In genomic region chr4:32188752-32189415, GRCm38 (mm10) we compare ENCODE assay signal across 19 mouse cellular contexts. TPM values are rescaled to one million over a fixed set of nuclear protein-coding genes. Genes with fewer than 3 reads are reported as not detected.
DNase-seq lines count a peak whose midpoint lies in the region; ATAC-seq and TF ChIP-seq lines count a peak whose summit lies in the region.
"Had no signal": no experiment of that assay in that cellular context is flagged by ENCODE, and none has a peak within 500 bp of the region (broad histone marks: within the 10 kb centered on the region; RNA-seq: fewer than 3 reads in every experiment).

No protein-coding gene starts in this region.

- no peaks in the 10 kb centered on the region for H3K9me3 ChIP-seq in embryonic facial prominence, embryonic 14.5 days (ENCODE audit: control insufficient read depth, low read length)
- H3K9me3 ChIP-seq in embryonic facial prominence, embryonic 10.5 days: no peaks in the 10 kb centered on the region
- no peaks in the 10 kb centered on the region for H3K9me3 ChIP-seq in lung, embryonic 15.5 days
- H3K9me3 ChIP-seq in embryonic facial prominence, embryonic 15.5 days (replicated peaks): no peaks in the 10 kb centered on the region
- H3K9me3 ChIP-seq: hindbrain, embryonic 13.5 days; liver, embryonic 12.5 days; neural tube, embryonic 13.5 days; stomach, embryonic 15.5 days had no signal

- no peak for TF ChIP-seq POLR2A in lung, adult 2 months (IDR thresholded peaks at IDR 0.05; ENCODE audit: borderline replicate concordance, extremely low read depth, low read depth, low read length)
- TF ChIP-seq POLR2A in olfactory bulb, adult 2 months (IDR thresholded peaks at IDR 0.05; ENCODE audit: insufficient read depth, low read depth, low read length): no peak

- no peak overlapping the region for H3K9ac ChIP-seq in embryonic facial prominence, embryonic 14.5 days (ENCODE audit: low read depth, low read length)
- H3K9ac ChIP-seq in lung, embryonic 15.5 days: no peak overlapping the region
- H3K9ac ChIP-seq in embryonic facial prominence, embryonic 15.5 days: no peak overlapping the region
- H3K9ac ChIP-seq: hindbrain, embryonic 13.5 days; liver, embryonic 12.5 days; neural tube, embryonic 13.5 days; stomach, embryonic 15.5 days had no signal

- H3K27me3 ChIP-seq in embryonic facial prominence, embryonic 14.5 days (replicated peaks; ENCODE audit: control insufficient read depth, insufficient read depth, low read length): no peaks in the 10 kb centered on the region
- H3K27me3 ChIP-seq in embryonic facial prominence, embryonic 10.5 days (replicated peaks; ENCODE audit: low read depth, poor library complexity, severe bottlenecking): peaks cover 13% of the 10 kb centered on the region
- no peaks in the 10 kb centered on the region for H3K27me3 ChIP-seq in lung, embryonic 15.5 days
- no peaks in the 10 kb centered on the region for H3K27me3 ChIP-seq in embryonic facial prominence, embryonic 15.5 days
- H3K27me3 ChIP-seq: CH12.LX; hindbrain, embryonic 13.5 days; liver, embryonic 12.5 days; neural tube, embryonic 13.5 days; Patski; stomach, embryonic 15.5 days had no signal

- H3K36me3 ChIP-seq in embryonic facial prominence, embryonic 14.5 days (ENCODE audit: control insufficient read depth, insufficient read depth, low read length): no peaks in the 10 kb centered on the region
- H3K36me3 ChIP-seq in embryonic facial prominence, embryonic 10.5 days (replicated peaks): no peaks in the 10 kb centered on the region
- H3K36me3 ChIP-seq in lung, embryonic 15.5 days: no peaks in the 10 kb centered on the region
- H3K36me3 ChIP-seq in embryonic facial prominence, embryonic 15.5 days: no peaks in the 10 kb centered on the region
- H3K36me3 ChIP-seq: hindbrain, embryonic 13.5 days; liver, embryonic 12.5 days; neural tube, embryonic 13.5 days; stomach, embryonic 15.5 days had no signal

- no peak overlapping the region for H3K4me2 ChIP-seq in embryonic facial prominence, embryonic 14.5 days (ENCODE audit: low read depth, low read length)
- H3K4me2 ChIP-seq in lung, embryonic 15.5 days: no peak overlapping the region
- H3K4me2 ChIP-seq in embryonic facial prominence, embryonic 15.5 days (replicated peaks): no peak overlapping the region
- H3K4me2 ChIP-seq: hindbrain, embryonic 13.5 days; liver, embryonic 12.5 days; neural tube, embryonic 13.5 days; stomach, embryonic 15.5 days had no signal

- H3K4me3 ChIP-seq in embryonic facial prominence, embryonic 14.5 days (ENCODE audit: low read depth, low read length): no peak overlapping the region
- no peak overlapping the region for H3K4me3 ChIP-seq in embryonic facial prominence, embryonic 10.5 days
- no peak overlapping the region for H3K4me3 ChIP-seq in lung, embryonic 15.5 days
- H3K4me3 ChIP-seq in lung, adult 2 months (replicated peaks; ENCODE audit: extremely low read depth, low read depth, low read length): no peak overlapping the region
- H3K4me3 ChIP-seq in embryonic facial prominence, embryonic 15.5 days (replicated peaks): no peak overlapping the region
- H3K4me3 ChIP-seq in olfactory bulb, adult 2 months (ENCODE audit: insufficient read depth, low read depth, low read length): no peak overlapping the region
- H3K4me3 ChIP-seq: erythroblast, embryonic 14.5 days; hindbrain, embryonic 13.5 days; liver, embryonic 12.5 days; neural tube, embryonic 13.5 days; stomach, embryonic 15.5 days had no signal

- TF ChIP-seq CTCF in lung, adult 2 months (IDR thresholded peaks at IDR 0.05; ENCODE audit: insufficient read depth, low read length): no peak
- TF ChIP-seq CTCF in olfactory bulb, adult 2 months (IDR thresholded peaks at IDR 0.05; ENCODE audit: insufficient read depth, low read depth, low read length): no peak

- peak; percentile 49 for DNase-seq in embryonic facial prominence, embryonic 14.5 days (ENCODE audit: low spot score)
- DNase-seq in embryonic facial prominence, embryonic 10.5 days (ENCODE audit: low spot score): no peak
- no peak for DNase-seq in lung, adult 2 months
- no peak for DNase-seq in heart, postnatal 4 days
- DNase-seq in left cerebral cortex, adult 18-20 months (ENCODE audit: low spot score in 2 of 2): no peak
- DNase-seq: cerebellum, adult 11 months; heart, adult 18-20 months; kidney, postnatal 10 days had no signal

- H3K27ac ChIP-seq in embryonic facial prominence, embryonic 14.5 days (replicated peaks; ENCODE audit: low read depth, low read length): no peak overlapping the region
- H3K27ac ChIP-seq in embryonic facial prominence, embryonic 10.5 days (replicated peaks): no peak overlapping the region
- H3K27ac ChIP-seq in lung, embryonic 15.5 days: no peak overlapping the region
- no peak overlapping the region for H3K27ac ChIP-seq in embryonic facial prominence, embryonic 15.5 days (replicated peaks)
- peak overlapping the region; percentile 18; the same call in 1 of the 2 replicates for H3K27ac ChIP-seq in olfactory bulb, adult 2 months (ENCODE audit: insufficient read depth, low read depth, low read length)
- H3K27ac ChIP-seq: hindbrain, embryonic 13.5 days; liver, embryonic 12.5 days; neural tube, embryonic 13.5 days; stomach, embryonic 15.5 days had no signal

- H3K4me1 ChIP-seq in embryonic facial prominence, embryonic 14.5 days (ENCODE audit: control insufficient read depth, insufficient read depth, low read length): peaks cover 3% of the 10 kb centered on the region; the same call in 1 of the 2 replicates
- peaks cover 19% of the 10 kb centered on the region for H3K4me1 ChIP-seq in embryonic facial prominence, embryonic 10.5 days
- 0 out of 2 replicates have a peak, but pooled peaks cover 6% of the 10 kb centered on the region for H3K4me1 ChIP-seq in lung, embryonic 15.5 days
- H3K4me1 ChIP-seq in lung, adult 2 months (ENCODE audit: control insufficient read depth, insufficient read depth, low read length): no peaks in the 10 kb centered on the region
- H3K4me1 ChIP-seq in embryonic facial prominence, embryonic 15.5 days: no peaks in the 10 kb centered on the region
- peaks cover 4% of the 10 kb centered on the region for H3K4me1 ChIP-seq in olfactory bulb, adult 2 months (ENCODE audit: control insufficient read depth, insufficient read depth, low read length)
- H3K4me1 ChIP-seq: hindbrain, embryonic 13.5 days; neural tube, embryonic 13.5 days; stomach, embryonic 15.5 days had no signal

- ATAC-seq in embryonic facial prominence, embryonic 14.5 days (ENCODE audit: low read depth): peak; percentile 33; the same call in 1 of the 2 replicates
- peak; percentile 57; the same call in 1 of the 2 replicates for ATAC-seq in lung, embryonic 15.5 days (ENCODE audit: borderline replicate concordance, extremely low read depth, low FRiP score, low TSS enrichment)
- 0 out of 2 replicates have a peak, but pooled peaks have one; percentile 39 for ATAC-seq in embryonic facial prominence, embryonic 15.5 days (ENCODE audit: insufficient number of reproducible peaks, low FRiP score, low TSS enrichment, low read depth)
- ATAC-seq: intestine, postnatal 0 days; liver, embryonic 12.5 days; Patski had no signal

- WGBS in embryonic facial prominence, embryonic 14.5 days: 68% methylated on average over 8 of the region's 8 CpGs
- WGBS in embryonic facial prominence, embryonic 10.5 days: 71% methylated on average over 8 of the region's 8 CpGs
- 35% methylated on average over 8 of the region's 8 CpGs for WGBS in lung, embryonic 15.5 days
- 61% methylated on average over 8 of the region's 8 CpGs for WGBS in lung, adult 2 months
- WGBS in embryonic facial prominence, embryonic 15.5 days: 53% methylated on average over 8 of the region's 8 CpGs
- WGBS in olfactory bulb, adult 2 months: 16% methylated on average over 8 of the region's 8 CpGs

RNA-seq across cellular contexts. Expression of gene Bach2, which starts 49.7 kb away (rescaled TPM):
- 7.3 and 7.7 TPM in 2 replicates for polyA plus RNA-seq in embryonic facial prominence, embryonic 14.5 days (2014; fragmentation: Nextera tagmentation; extraction: Ambion mirVana)
- polyA plus RNA-seq in embryonic facial prominence, embryonic 10.5 days (2016; fragmentation: Nextera tagmentation; extraction: Ambion mirVana): 12.2 and 12.4 TPM in 2 replicates
- 8.7 and 10.5 TPM in 2 replicates for polyA plus RNA-seq in lung, embryonic 15.5 days (2015; fragmentation: Nextera tagmentation; extraction: Ambion mirVana)
- 3.8 and 7.5 TPM in 2 replicates for polyA plus RNA-seq in lung, adult 2 months (2012; rRNA removed)
- polyA plus RNA-seq in embryonic facial prominence, embryonic 15.5 days (2015; fragmentation: Nextera tagmentation; extraction: Ambion mirVana): 7.2 and 7.9 TPM in 2 replicates
- not detected in 2 replicates for polyA plus RNA-seq in olfactory bulb, adult 2 months (2012; ENCODE audit: insufficient read depth, insufficient read length, low replicate concordance, missing spikeins)
- 10 to 100 TPM; 23.9 to 24.5 TPM for total RNA-seq in heart, postnatal 4 days (2021)
- 10 to 100 TPM; 13.2 to 14.4 TPM for total RNA-seq in left cerebral cortex, adult 18-20 months (2021)
- total RNA-seq: CH12.LX had no signal
